Mouse (Mus musculus) testis, adult 2 months (tissue): Measurements from ENCODE around the gene Lysmd2. TPM values are rescaled to one million over a fixed set of nuclear protein-coding genes. Genes with fewer than 3 reads are reported as not detected.
A peak's percentile ranks its signal among the peaks of the same experiment; 100 is the strongest.
"Not testable (repeated sequence)": the region's sequence is repeated elsewhere in the genome, so short reads cannot be mapped to it uniquely, and the experiment has no call there.

Source experiments
- H3K27ac ChIP-seq: fragments of 200-500 bp; 2 replicates; pipeline ENCODE4 v1.5.1; 2012; ENCODE audit warnings: low read depth, low read length; ENCODE audit not compliant: control insufficient read depth, insufficient read depth
- H3K27me3 ChIP-seq: fragments of 200-500 bp; 2 replicates; pipeline ENCODE4 v1.6.1; 2012; ENCODE audit warnings: mild to moderate bottlenecking, low read length, moderate library complexity; ENCODE audit not compliant: control insufficient read depth, insufficient read depth
- H3K36me3 ChIP-seq: fragments of 200-500 bp; 2 replicates; pipeline ENCODE4 v1.6.1; 2012; ENCODE audit warnings: mild to moderate bottlenecking, low read length; ENCODE audit not compliant: control insufficient read depth, insufficient read depth
- H3K4me1 ChIP-seq: fragments of 200-500 bp; 2 replicates; pipeline ENCODE4 v1.6.1; 2012; ENCODE audit warnings: low read length; ENCODE audit not compliant: control insufficient read depth, insufficient read depth
- H3K4me3 ChIP-seq: fragments of 200-500 bp; 2 replicates; pipeline ENCODE4 v1.5.1; 2012; ENCODE audit warnings: low read depth, mild to moderate bottlenecking, low read length, moderate library complexity, mixed read lengths; ENCODE audit not compliant: control insufficient read depth
- CTCF ChIP-seq: fragments of 200-500 bp; IDR thresholded peaks from 2 replicates; pipeline ENCODE4 v1.5.1; 2012; ENCODE audit warnings: low read depth, mild to moderate bottlenecking, inconsistent platforms, low read length, moderate library complexity; ENCODE audit not compliant: control insufficient read depth, insufficient read depth, insufficient replicate concordance
- POLR2A ChIP-seq: fragments of 200-500 bp; IDR thresholded peaks from 2 replicates; pipeline ENCODE4 v1.6.1; 2012; ENCODE audit warnings: low read depth, mild to moderate bottlenecking, inconsistent platforms, low read length, moderate library complexity; ENCODE audit not compliant: control insufficient read depth
- polyA plus RNA-seq: library from polyadenylated mRNA; depleted of rRNA; stranded (reverse); fragments of >200 nt; gene quantifications from 2 replicates; pipeline ENCODE4 v1.2.3, GENCODE M21; 2012

Lysmd2 gene
- polyA plus RNA-seq, 1 experiment, result 3.5 TPM

GRCm38 (mm10) chr9:75610571-75611493 is 14.7 kb upstream of the Lysmd2 start, which contains the start of gene Tmod2:
Tmod2 (minus strand) TSS chr9:75611325.
- H3K36me3 ChIP-seq, result no peaks in the 10 kb centered on the region
- TF ChIP-seq POLR2A, result no peak
- TF ChIP-seq CTCF, result no peak
- no peak within 1 kb of the TSS for H3K27ac ChIP-seq
- H3K27me3 ChIP-seq, result no peaks in the 10 kb centered on the region
- H3K4me1 ChIP-seq, result peaks cover 11% of the 10 kb centered on the region
- H3K4me3 ChIP-seq, result peak within 1 kb of the TSS; percentile 85

- TF ChIP-seq POLR2A, result no peak
- no peak for TF ChIP-seq CTCF
- no peak overlapping the region for H3K4me3 ChIP-seq
- H3K27ac ChIP-seq, result no peak overlapping the region
- H3K4me1 ChIP-seq, result no peaks in the 10 kb centered on the region
- H3K36me3 ChIP-seq, result no peaks in the 10 kb centered on the region
- no peaks in the 10 kb centered on the region for H3K27me3 ChIP-seq
These were observed 9.0 kb upstream of the Lysmd2 start for GRCm38 (mm10) chr9:75616560-75616959.

- no peak overlapping the region for H3K4me3 ChIP-seq
- H3K27ac ChIP-seq, result no peak overlapping the region
- H3K36me3 ChIP-seq, result no peaks in the 10 kb centered on the region
- TF ChIP-seq CTCF (no peak), POLR2A (no peak)
- no peaks in the 10 kb centered on the region for H3K4me1 ChIP-seq
- H3K27me3 ChIP-seq, result no peaks in the 10 kb centered on the region
These were observed 6.6 kb upstream of the Lysmd2 start for GRCm38 (mm10) chr9:75618836-75619400.

GRCm38 (mm10) chr9:75619761-75620160 is 5.8 kb upstream of the Lysmd2 start:
- H3K36me3 ChIP-seq, H3K4me1 ChIP-seq, H3K27ac ChIP-seq, H3K27me3 ChIP-seq, H3K4me3 ChIP-seq: not testable (repeated sequence)

- TF ChIP-seq CTCF (no peak), POLR2A (no peak)
- H3K4me1 ChIP-seq, result peaks cover 12% of the 10 kb centered on the region
- H3K27ac ChIP-seq, result no peak overlapping the region
- H3K36me3 ChIP-seq, result no peaks in the 10 kb centered on the region
- H3K27me3 ChIP-seq, result peaks cover 2% of the 10 kb centered on the region; the same call in 1 of the 2 replicates
- H3K4me3 ChIP-seq, result no peak overlapping the region
These were observed 4.1 kb upstream of the Lysmd2 start for GRCm38 (mm10) chr9:75621428-75621827.

- peaks cover 2% of the 10 kb centered on the region; the same call in 1 of the 2 replicates for H3K27me3 ChIP-seq
- H3K36me3 ChIP-seq, result no peaks in the 10 kb centered on the region
- peak overlapping the region; percentile 28 for H3K27ac ChIP-seq
- H3K4me3 ChIP-seq, result peak overlapping the region; percentile 88
- peaks cover 12% of the 10 kb centered on the region for H3K4me1 ChIP-seq
- TF ChIP-seq CTCF (no peak), POLR2A (no peak)
These were observed 472 bp upstream of the Lysmd2 start for GRCm38 (mm10) chr9:75624983-75625555.

- no peaks in the 10 kb centered on the region for H3K36me3 ChIP-seq
- H3K27me3 ChIP-seq, result peaks cover 2% of the 10 kb centered on the region; the same call in 1 of the 2 replicates
- H3K4me3 ChIP-seq, result peak overlapping the region; percentile 88
- no peak for TF ChIP-seq CTCF
- no peak for TF ChIP-seq POLR2A
- peak overlapping the region; percentile 66; the same call in 1 of the 2 replicates for H3K27ac ChIP-seq
- peaks cover 12% of the 10 kb centered on the region for H3K4me1 ChIP-seq
These were observed 715 bp downstream of the Lysmd2 start for GRCm38 (mm10) chr9:75626308-75626604.
